Mouse (Mus musculus): ENCODE results near the gene Nav2.

DNA sequence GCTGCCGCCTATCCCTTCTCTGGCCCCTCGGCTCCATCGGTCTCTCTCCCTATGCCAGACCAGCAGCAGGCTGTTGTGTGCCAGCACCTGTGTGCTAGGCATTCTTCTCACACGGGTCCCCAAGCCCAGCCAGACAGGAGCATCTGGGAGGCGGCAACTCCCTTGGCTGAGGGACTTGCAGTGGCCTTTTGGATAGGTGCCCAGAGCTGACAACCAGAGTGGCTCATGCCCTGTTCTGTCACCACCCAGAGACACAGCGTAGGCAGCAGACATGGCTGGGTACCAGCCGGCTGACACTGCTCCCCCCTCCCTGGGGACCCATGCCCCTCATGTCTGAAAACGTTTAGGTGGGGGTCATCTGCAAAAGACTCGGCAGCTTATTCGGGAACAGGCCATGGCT lies 146.8 kb downstream of the Nav2 start:
- TF ChIP-seq POLR2A (IDR thresholded peaks at IDR 0.05; ENCODE audit: control insufficient read depth, extremely low read depth, insufficient read depth, low read length, poor library complexity): no peak
- no peak for TF ChIP-seq CTCF (IDR thresholded peaks at IDR 0.05; ENCODE audit: borderline replicate concordance, control insufficient read depth, extremely low read depth, insufficient read depth, low read length, poor library complexity)
